Mouse (Mus musculus): ENCODE measurements at regions not wholly inside any gene's neighbourhood (a gene's known extent, or its start where the extent isn't known, plus 50 kb on each side); places are given as distances from the start of the nearest gene placed in this dataset.
"Not testable (repeated sequence)": the region's sequence is repeated elsewhere in the genome, so short reads cannot be mapped to it uniquely, and the experiment has no call there.

GRCm38 (mm10) chr1:83970641-83971285, 393.2 kb downstream of the Pid1 start:
- DNase-seq (ENCODE audit: extremely low spot score, low spot score) = no peak

- DNase-seq (ENCODE audit: extremely low spot score, low spot score) = not testable (repeated sequence)
Observed at GRCm38 (mm10) chr1:83964631-83965030, 399.3 kb downstream of the Pid1 start.

- no peak for DNase-seq (ENCODE audit: extremely low spot score, low spot score)
Observed at GRCm38 (mm10) chr1:83961761-83962160, 402.2 kb downstream of the Pid1 start.

GRCm38 (mm10) chr1:83959756-83960155, 404.2 kb downstream of the Pid1 start:
- no peak for DNase-seq (ENCODE audit: extremely low spot score, low spot score)

GRCm38 (mm10) chr1:83922900-83923299, 441.1 kb downstream of the Pid1 start:
- no peak for DNase-seq (ENCODE audit: extremely low spot score, low spot score)

GRCm38 (mm10) chr1:83915454-83915853, 448.5 kb downstream of the Pid1 start:
- no peak for DNase-seq (ENCODE audit: extremely low spot score, low spot score)

- no peak for DNase-seq (ENCODE audit: extremely low spot score, low spot score)
Observed at GRCm38 (mm10) chr1:83907347-83907746, 456.6 kb downstream of the Pid1 start.

GRCm38 (mm10) chr1:83906906-83907305, 457.1 kb downstream of the Pid1 start:
- DNase-seq (ENCODE audit: extremely low spot score, low spot score) = no peak

- no peak for DNase-seq (ENCODE audit: extremely low spot score, low spot score)
Observed at GRCm38 (mm10) chr1:83900135-83900534, 463.8 kb downstream of the Pid1 start.

- DNase-seq (ENCODE audit: extremely low spot score, low spot score) = no peak
Observed at GRCm38 (mm10) chr1:83896650-83897049, 467.3 kb downstream of the Pid1 start.

- no peak for DNase-seq (ENCODE audit: extremely low spot score, low spot score)
Observed at GRCm38 (mm10) chr1:83879109-83879399, 471.1 kb upstream of the Sphkap start.

GRCm38 (mm10) chr1:83878330-83879108, 470.5 kb upstream of the Sphkap start:
- DNase-seq (ENCODE audit: extremely low spot score, low spot score) = no peak

- peak; percentile 47 for DNase-seq (ENCODE audit: extremely low spot score, low spot score)
Observed at GRCm38 (mm10) chr1:83870853-83871567, 463.0 kb upstream of the Sphkap start.

GRCm38 (mm10) chr1:83869046-83869445, 461.0 kb upstream of the Sphkap start:
- no peak for DNase-seq (ENCODE audit: extremely low spot score, low spot score)

- no peak for DNase-seq (ENCODE audit: extremely low spot score, low spot score)
Observed at GRCm38 (mm10) chr1:83862541-83862940, 454.5 kb upstream of the Sphkap start.

GRCm38 (mm10) chr1:83862128-83862527, 454.1 kb upstream of the Sphkap start:
- DNase-seq (ENCODE audit: extremely low spot score, low spot score) = no peak

GRCm38 (mm10) chr1:83859732-83860424, 451.9 kb upstream of the Sphkap start:
- DNase-seq (ENCODE audit: extremely low spot score, low spot score) = no peak

GRCm38 (mm10) chr1:83853996-83854395, 446.0 kb upstream of the Sphkap start:
- DNase-seq (ENCODE audit: extremely low spot score, low spot score) = no peak

GRCm38 (mm10) chr1:83851081-83851480, 443.1 kb upstream of the Sphkap start:
- no peak for DNase-seq (ENCODE audit: extremely low spot score, low spot score)

GRCm38 (mm10) chr1:83848414-83848813, 440.4 kb upstream of the Sphkap start:
- no peak for DNase-seq (ENCODE audit: extremely low spot score, low spot score)

- no peak for DNase-seq (ENCODE audit: extremely low spot score, low spot score)
Observed at GRCm38 (mm10) chr1:83847992-83848391, 440.0 kb upstream of the Sphkap start.

GRCm38 (mm10) chr1:83844827-83845379, 436.9 kb upstream of the Sphkap start:
- no peak for DNase-seq (ENCODE audit: extremely low spot score, low spot score)

Data from neural tube, embryonic 10.5 days (tissue).